ENCODE assay signal across 13 mouse cellular contexts in genomic region chr17:46702100-46702499, GRCm38 (mm10). TPM values are rescaled to one million over a fixed set of nuclear protein-coding genes. Genes with fewer than 3 reads are reported as not detected.
DNase-seq lines count a peak whose midpoint lies in the region; ATAC-seq and TF ChIP-seq lines count a peak whose summit lies in the region.
"Had no signal": no experiment of that assay in that cellular context is flagged by ENCODE, and none has a peak within 500 bp of the region (broad histone marks: within the 10 kb centered on the region; RNA-seq: fewer than 3 reads in every experiment).

No protein-coding gene starts in this region.

- 36% methylated on average over 12 of the region's 12 CpGs for WGBS in cerebellum, adult 2 months
- WGBS in kidney, embryonic 14.5 days, result 71% methylated on average over 12 of the region's 12 CpGs
- 87% methylated on average over 12 of the region's 12 CpGs for WGBS in limb, embryonic 12.5 days

- no peak for TF ChIP-seq POLR2A in cerebellum, adult 2 months (IDR thresholded peaks at IDR 0.05; ENCODE audit: borderline replicate concordance, insufficient read depth, low read length)

- H3K4me2 ChIP-seq in kidney, embryonic 14.5 days (replicated peaks; ENCODE audit: low read depth, low read length), result no peak overlapping the region; the same call in 1 of the 2 replicates
- 0 out of 2 replicates have a peak overlapping the region, but pooled peaks have one; percentile 87 for H3K4me2 ChIP-seq in limb, embryonic 12.5 days

- H3K27me3 ChIP-seq in cerebellum, adult 2 months (ENCODE audit: control insufficient read depth, insufficient read depth, low read length), result no peaks in the 10 kb centered on the region
- no peaks in the 10 kb centered on the region for H3K27me3 ChIP-seq in kidney, embryonic 14.5 days (ENCODE audit: control insufficient read depth, insufficient read depth, low read length)
- H3K27me3 ChIP-seq in limb, embryonic 12.5 days, result no peaks in the 10 kb centered on the region
- H3K27me3 ChIP-seq: embryonic facial prominence, embryonic 15.5 days had no signal

- no peaks in the 10 kb centered on the region for H3K9me3 ChIP-seq in kidney, embryonic 14.5 days (ENCODE audit: control insufficient read depth, low read length)
- H3K9me3 ChIP-seq in limb, embryonic 12.5 days, result no peaks in the 10 kb centered on the region
- H3K9me3 ChIP-seq: embryonic facial prominence, embryonic 15.5 days had no signal

- H3K27ac ChIP-seq in cerebellum, adult 2 months (ENCODE audit: insufficient read depth, low read length), result no peak overlapping the region
- no peak overlapping the region for H3K27ac ChIP-seq in kidney, embryonic 14.5 days (ENCODE audit: low read depth, low read length)
- 0 out of 2 replicates have a peak overlapping the region, but pooled peaks have one; percentile 7 for H3K27ac ChIP-seq in limb, embryonic 12.5 days
- H3K27ac ChIP-seq: embryonic facial prominence, embryonic 15.5 days had no signal

- no peak for DNase-seq in cerebellum, adult 2 months
- no peak for DNase-seq in kidney, adult 8-10 months
- DNase-seq in CD4-positive helper T cell, adult 2 months (ENCODE audit: low read depth, low spot score), result peak; percentile 18
- no peak for DNase-seq in thymus, postnatal 0 days (ENCODE audit: low spot score)
- DNase-seq in cerebellum, postnatal 36 days, result no peak
- DNase-seq: adrenal gland, adult 2 months; cerebellum, adult 11-12 months; left cerebral cortex, postnatal 4 days; lung, postnatal 4 days had no signal

- no peak for TF ChIP-seq CTCF in cerebellum, adult 2 months (IDR thresholded peaks at IDR 0.05; ENCODE audit: borderline replicate concordance, insufficient read depth, low read depth, low read length)

- no peak for ATAC-seq in cerebellum, adult (ENCODE audit: insufficient number of reproducible peaks, low FRiP score, low TSS enrichment)
- ATAC-seq in kidney, embryonic 14.5 days (ENCODE audit: low FRiP score, low TSS enrichment), result no peak
- no peak for ATAC-seq in limb, embryonic 12.5 days (ENCODE audit: insufficient number of reproducible peaks, insufficient read depth, low FRiP score, low TSS enrichment, low read depth)

- peaks cover 40% of the 10 kb centered on the region for H3K4me1 ChIP-seq in cerebellum, adult 2 months (ENCODE audit: control insufficient read depth, insufficient read depth, low read length)
- H3K4me1 ChIP-seq in kidney, embryonic 14.5 days (ENCODE audit: control insufficient read depth, insufficient read depth, low read length), result peaks cover 23% of the 10 kb centered on the region
- H3K4me1 ChIP-seq in limb, embryonic 12.5 days (replicated peaks), result peaks cover 36% of the 10 kb centered on the region

- H3K9ac ChIP-seq in kidney, embryonic 14.5 days (ENCODE audit: low read depth, low read length), result 0 out of 2 replicates have a peak overlapping the region, but pooled peaks have one; percentile 25
- peak overlapping the region; percentile 24; the same call in 1 of the 2 replicates for H3K9ac ChIP-seq in limb, embryonic 12.5 days (replicated peaks)

- H3K4me3 ChIP-seq in cerebellum, adult 2 months (replicated peaks; ENCODE audit: insufficient read depth, low read depth, low read length), result peak overlapping the region; percentile 34
- H3K4me3 ChIP-seq in kidney, embryonic 14.5 days (ENCODE audit: low read length), result no peak overlapping the region
- H3K4me3 ChIP-seq in limb, embryonic 12.5 days (replicated peaks), result no peak overlapping the region
- H3K4me3 ChIP-seq: embryonic facial prominence, embryonic 15.5 days had no signal

- H3K36me3 ChIP-seq in kidney, embryonic 14.5 days (ENCODE audit: control insufficient read depth, insufficient read depth, low read length), result peaks cover 21% of the 10 kb centered on the region; the same call in 1 of the 2 replicates
- H3K36me3 ChIP-seq in limb, embryonic 12.5 days, result peaks cover 37% of the 10 kb centered on the region

RNA-seq across cellular contexts. Expression of gene Ppp2r5d, which starts 2.8 kb away (rescaled TPM):
- polyA plus RNA-seq in cerebellum, adult 2 months (2012; rRNA removed), result 137 and 139 TPM in 2 replicates
- polyA plus RNA-seq in kidney, embryonic 14.5 days (2014; fragmentation: Nextera tagmentation; extraction: Ambion mirVana), result 61.1 and 99.9 TPM in 2 replicates
- 108 and 117 TPM in 2 replicates for polyA plus RNA-seq in limb, embryonic 12.5 days (2016; fragmentation: Nextera tagmentation; extraction: Ambion mirVana)
- 54.0 and 56.6 TPM in 2 replicates for polyA plus RNA-seq in thymus, postnatal 0 days (2015; fragmentation: Nextera tagmentation; extraction: Ambion mirVana)

RNA-seq across cellular contexts. Expression of gene Pex6, which starts 9.2 kb away (rescaled TPM):
- polyA plus RNA-seq in cerebellum, adult 2 months (2012; rRNA removed), result 46.5 and 52.4 TPM in 2 replicates
- polyA plus RNA-seq in kidney, embryonic 14.5 days (2014; fragmentation: Nextera tagmentation; extraction: Ambion mirVana), result 20.5 and 21.0 TPM in 2 replicates
- 37.7 and 42.1 TPM in 2 replicates for polyA plus RNA-seq in limb, embryonic 12.5 days (2016; fragmentation: Nextera tagmentation; extraction: Ambion mirVana)
- polyA plus RNA-seq in thymus, postnatal 0 days (2015; fragmentation: Nextera tagmentation; extraction: Ambion mirVana), result 22.8 and 23.3 TPM in 2 replicates

RNA-seq across cellular contexts. Expression of gene Klhdc3, which starts 21.4 kb away (rescaled TPM):
- 237 and 240 TPM in 2 replicates for polyA plus RNA-seq in cerebellum, adult 2 months (2012; rRNA removed)
- polyA plus RNA-seq in kidney, embryonic 14.5 days (2014; fragmentation: Nextera tagmentation; extraction: Ambion mirVana), result 91.0 and 110 TPM in 2 replicates
- 117 and 122 TPM in 2 replicates for polyA plus RNA-seq in limb, embryonic 12.5 days (2016; fragmentation: Nextera tagmentation; extraction: Ambion mirVana)
- 77.8 and 78.6 TPM in 2 replicates for polyA plus RNA-seq in thymus, postnatal 0 days (2015; fragmentation: Nextera tagmentation; extraction: Ambion mirVana)

RNA-seq across cellular contexts. Expression of gene Mea1, which starts 23.5 kb away (rescaled TPM):
- 136 and 147 TPM in 2 replicates for polyA plus RNA-seq in cerebellum, adult 2 months (2012; rRNA removed)
- 148 and 174 TPM in 2 replicates for polyA plus RNA-seq in kidney, embryonic 14.5 days (2014; fragmentation: Nextera tagmentation; extraction: Ambion mirVana)
- 137 and 150 TPM in 2 replicates for polyA plus RNA-seq in limb, embryonic 12.5 days (2016; fragmentation: Nextera tagmentation; extraction: Ambion mirVana)
- 106 and 109 TPM in 2 replicates for polyA plus RNA-seq in thymus, postnatal 0 days (2015; fragmentation: Nextera tagmentation; extraction: Ambion mirVana)

RNA-seq across cellular contexts. Expression of gene Gnmt, which starts 26.9 kb away (rescaled TPM):
- polyA plus RNA-seq in cerebellum, adult 2 months (2012; rRNA removed), result 12.0 and 18.1 TPM in 2 replicates
- 0.43 and 1.0 TPM in 2 replicates for polyA plus RNA-seq in kidney, embryonic 14.5 days (2014; fragmentation: Nextera tagmentation; extraction: Ambion mirVana)
- 0.48 and 0.73 TPM in 2 replicates for polyA plus RNA-seq in limb, embryonic 12.5 days (2016; fragmentation: Nextera tagmentation; extraction: Ambion mirVana)
- polyA plus RNA-seq in thymus, postnatal 0 days (2015; fragmentation: Nextera tagmentation; extraction: Ambion mirVana), result 2.9 and 3.0 TPM in 2 replicates
